Mouse (Mus musculus): ENCODE data around the gene Map2.

The Map2 gene

GRCm38 (mm10) chr1:66175041-66175665, at the start of gene Map2:
Map2 (plus strand) TSS chr1:66175273.
- DNase-seq (ENCODE audit: low spot score) = peak; percentile 85

GRCm38 (mm10) chr1:66133014-66133413, 42.1 kb upstream of the Map2 start:
- DNase-seq (ENCODE audit: low spot score) = no peak

GRCm38 (mm10) chr1:66135324-66135723, 39.7 kb upstream of the Map2 start:
- DNase-seq (ENCODE audit: low spot score) = no peak

GRCm38 (mm10) chr1:66140686-66141085, 34.4 kb upstream of the Map2 start:
- no peak for DNase-seq (ENCODE audit: low spot score)

- no peak for DNase-seq (ENCODE audit: low spot score)
Measured at GRCm38 (mm10) chr1:66145180-66145579, 29.9 kb upstream of the Map2 start.

GRCm38 (mm10) chr1:66148825-66149514, 26.1 kb upstream of the Map2 start:
- no peak for DNase-seq (ENCODE audit: low spot score)

- no peak for DNase-seq (ENCODE audit: low spot score)
Measured at GRCm38 (mm10) chr1:66150806-66151205, 24.3 kb upstream of the Map2 start.

- DNase-seq (ENCODE audit: low spot score) = no peak
Measured at GRCm38 (mm10) chr1:66157135-66157534, 17.9 kb upstream of the Map2 start.

- DNase-seq (ENCODE audit: low spot score) = no peak
Measured at GRCm38 (mm10) chr1:66157589-66157988, 17.5 kb upstream of the Map2 start.

- no peak for DNase-seq (ENCODE audit: low spot score)
Measured at GRCm38 (mm10) chr1:66164648-66165047, 10.4 kb upstream of the Map2 start.

GRCm38 (mm10) chr1:66168722-66169121, 6.4 kb upstream of the Map2 start:
- no peak for DNase-seq (ENCODE audit: low spot score)

- no peak for DNase-seq (ENCODE audit: low spot score)
Measured at GRCm38 (mm10) chr1:66172127-66172526, 2.9 kb upstream of the Map2 start.

- DNase-seq (ENCODE audit: low spot score) = no peak
Measured at GRCm38 (mm10) chr1:66173630-66174029, 1.4 kb upstream of the Map2 start.

GRCm38 (mm10) chr1:66176012-66176837, 1.2 kb downstream of the Map2 start:
- no peak for DNase-seq (ENCODE audit: low spot score)

- no peak for DNase-seq (ENCODE audit: low spot score)
Measured at GRCm38 (mm10) chr1:66176838-66177105, 1.7 kb downstream of the Map2 start.

- no peak for DNase-seq (ENCODE audit: low spot score)
Measured at GRCm38 (mm10) chr1:66177489-66178170, 2.6 kb downstream of the Map2 start.

- no peak for DNase-seq (ENCODE audit: low spot score)
Measured at GRCm38 (mm10) chr1:66187016-66187681, 12.1 kb downstream of the Map2 start.

- no peak for DNase-seq (ENCODE audit: low spot score)
Measured at GRCm38 (mm10) chr1:66192401-66192800, 17.3 kb downstream of the Map2 start.

- DNase-seq (ENCODE audit: low spot score) = no peak
Measured at GRCm38 (mm10) chr1:66192891-66193290, 17.8 kb downstream of the Map2 start.

GRCm38 (mm10) chr1:66195040-66195726, 20.1 kb downstream of the Map2 start:
- no peak for DNase-seq (ENCODE audit: low spot score)

GRCm38 (mm10) chr1:66196240-66196639, 21.2 kb downstream of the Map2 start:
- DNase-seq (ENCODE audit: low spot score) = no peak

Data from testis, postnatal 10 days (tissue).